Mouse (Mus musculus): ENCODE data around the gene 4921524J17Rik. TPM values are rescaled to one million over a fixed set of nuclear protein-coding genes. Genes with fewer than 3 reads are reported as not detected.

The 4921524J17Rik gene
- total and polyA plus RNA-seq, 2 experiments from 2014 or later: 40.1 to 75.7 TPM

- Histone ChIP-seq H3K27me3 (ENCODE audit: insufficient read depth, low read length) (no peaks in the 10 kb centered on the region), H3K4me2 (ENCODE audit: low read depth) (no peak overlapping the region), H3K9me3 (ENCODE audit: low read length) (no peaks in the 10 kb centered on the region), H3K36me3 (ENCODE audit: insufficient read depth) (no peaks in the 10 kb centered on the region), H3K4me3 (ENCODE audit: low read depth, low read length) (no peak overlapping the region), H3K9ac (no peak overlapping the region), H3K4me1 (ENCODE audit: insufficient read depth) (no peaks in the 10 kb centered on the region), H3K27ac (ENCODE audit: low read depth, low read length) (no peak overlapping the region)
- ATAC-seq (no peak), DNase-seq (no peak)
- TF ChIP-seq CTCF (IDR thresholded peaks at IDR 0.05; ENCODE audit: low read depth): peak; percentile 33
- 88% methylated on average over 4 of the region's 4 CpGs for WGBS
Observed at GRCm38 (mm10) chr8:85398548-85398947, 34.1 kb downstream of the 4921524J17Rik start.

DNA sequence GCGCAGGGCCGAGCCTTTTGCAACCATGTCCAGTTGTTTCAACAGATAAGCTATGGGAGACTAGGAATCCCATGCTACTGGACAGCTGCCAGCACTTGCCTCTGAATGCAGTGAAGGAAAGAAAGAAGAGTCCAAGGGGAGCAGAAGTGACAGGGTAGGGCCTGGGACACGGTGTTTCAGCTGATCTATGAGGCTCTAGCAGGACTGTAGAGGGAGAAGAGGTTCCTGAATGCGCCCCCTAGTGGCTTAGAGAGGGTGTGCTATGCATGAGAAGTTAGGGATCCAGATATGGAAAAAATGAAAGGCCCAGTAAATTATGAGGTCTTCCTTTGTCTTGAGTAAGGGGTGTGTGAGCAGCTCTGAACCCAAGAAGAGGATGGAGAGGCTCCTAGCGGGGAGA lies 35.1 kb downstream of the 4921524J17Rik start:
- no peak overlapping the region for H3K4me2 ChIP-seq (ENCODE audit: low read depth)
- no peak for DNase-seq
- no peak overlapping the region for H3K4me3 ChIP-seq (ENCODE audit: low read depth, low read length)
- ATAC-seq: no peak
- WGBS: 51% methylated on average over 5 of the region's 5 CpGs
- H3K27me3 ChIP-seq (ENCODE audit: insufficient read depth, low read length): no peaks in the 10 kb centered on the region
- TF ChIP-seq CTCF (IDR thresholded peaks at IDR 0.05; ENCODE audit: low read depth): peak; percentile 39
- H3K9ac ChIP-seq: no peak overlapping the region
- H3K4me1 ChIP-seq (ENCODE audit: insufficient read depth): no peaks in the 10 kb centered on the region
- H3K36me3 ChIP-seq (ENCODE audit: insufficient read depth): no peaks in the 10 kb centered on the region
- no peaks in the 10 kb centered on the region for H3K9me3 ChIP-seq (ENCODE audit: low read length)
- no peak overlapping the region for H3K27ac ChIP-seq (ENCODE audit: low read depth, low read length)

DNA sequence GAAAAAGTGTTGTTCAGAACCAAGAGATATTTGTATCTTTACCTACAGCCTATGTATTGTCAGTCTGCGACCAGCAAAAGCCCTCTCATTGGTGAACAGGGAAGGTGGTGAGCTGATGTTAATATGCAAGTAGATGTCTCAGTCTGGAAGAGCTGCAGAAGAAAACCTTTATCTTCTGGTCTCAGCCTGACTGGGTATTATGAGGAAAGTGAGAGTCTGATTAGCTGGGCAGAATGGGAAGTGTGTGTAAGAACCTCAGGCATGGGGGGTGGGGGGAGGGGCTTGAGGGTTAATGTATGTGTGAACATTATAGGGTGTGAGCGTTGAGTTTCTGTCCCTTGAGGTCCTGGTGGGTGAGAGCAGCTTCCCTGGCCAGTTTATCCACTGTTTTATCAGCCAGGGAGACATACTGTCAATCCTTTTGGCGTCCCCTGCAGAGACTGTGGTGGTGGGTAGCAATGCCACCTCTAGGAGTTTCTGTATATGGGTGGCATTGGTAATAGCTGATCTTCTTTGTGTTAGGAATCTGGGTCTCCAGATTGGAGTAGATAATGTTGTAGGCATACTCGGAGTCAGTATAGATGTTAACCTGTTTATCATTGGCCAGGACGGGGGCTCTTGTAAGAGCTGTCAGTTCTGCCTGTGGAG lies 36.1 kb downstream of the 4921524J17Rik start:
- Histone ChIP-seq H3K36me3 (ENCODE audit: insufficient read depth) (no peaks in the 10 kb centered on the region), H3K9me3 (ENCODE audit: low read length) (no peaks in the 10 kb centered on the region), H3K9ac (no peak overlapping the region), H3K4me1 (ENCODE audit: insufficient read depth) (no peaks in the 10 kb centered on the region), H3K4me3 (ENCODE audit: low read depth, low read length) (no peak overlapping the region), H3K4me2 (ENCODE audit: low read depth) (no peak overlapping the region), H3K27ac (ENCODE audit: low read depth, low read length) (no peak overlapping the region), H3K27me3 (ENCODE audit: insufficient read depth, low read length) (no peaks in the 10 kb centered on the region)
- ATAC-seq (no peak), DNase-seq (no peak)
- TF ChIP-seq CTCF (IDR thresholded peaks at IDR 0.05; ENCODE audit: low read depth): no peak
- WGBS: 94% methylated on average over 5 of the region's 5 CpGs

DNA sequence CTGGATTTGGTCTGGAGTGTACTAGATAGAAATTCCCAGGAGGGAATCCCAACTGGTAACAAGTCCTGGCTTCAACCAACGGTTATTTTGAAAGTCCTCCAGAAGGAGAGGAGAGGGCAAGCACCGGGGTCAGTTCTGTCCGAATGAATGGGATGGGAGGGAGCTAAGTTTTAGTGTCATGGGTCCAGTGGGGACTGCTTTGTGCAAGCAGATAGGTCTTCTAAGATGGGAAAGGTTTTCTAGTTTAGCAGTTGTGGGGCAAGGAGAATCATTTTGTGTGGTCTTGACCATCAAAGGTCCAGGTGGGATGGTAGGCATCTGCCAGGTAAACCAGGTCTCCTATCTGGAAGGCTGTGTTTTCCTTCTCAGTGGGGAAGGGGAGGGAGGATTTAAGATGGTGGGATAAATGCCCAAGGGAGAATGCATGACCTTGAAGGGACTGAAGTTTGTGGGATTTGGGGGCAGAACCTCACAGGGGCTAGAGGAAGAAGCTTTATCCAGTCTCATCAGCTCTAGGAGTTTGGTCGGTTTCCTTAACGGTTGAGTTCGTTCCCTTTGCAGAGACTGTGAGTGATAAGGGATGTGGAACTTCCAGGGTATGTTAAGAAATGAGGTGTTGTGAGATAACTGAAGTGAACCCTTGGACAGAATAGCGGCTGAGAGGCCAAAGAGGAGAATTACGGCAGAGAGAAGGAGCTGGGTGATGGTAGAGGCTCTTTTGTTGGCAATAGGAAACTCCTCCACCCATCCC lies 36.8 kb downstream of the 4921524J17Rik start:
- no peak overlapping the region for H3K4me2 ChIP-seq (ENCODE audit: low read depth)
- no peaks in the 10 kb centered on the region for H3K4me1 ChIP-seq (ENCODE audit: insufficient read depth)
- H3K27me3 ChIP-seq (ENCODE audit: insufficient read depth, low read length): no peaks in the 10 kb centered on the region
- H3K9me3 ChIP-seq (ENCODE audit: low read length): no peaks in the 10 kb centered on the region
- no peak overlapping the region for H3K4me3 ChIP-seq (ENCODE audit: low read depth, low read length)
- no peak overlapping the region for H3K27ac ChIP-seq (ENCODE audit: low read depth, low read length)
- H3K36me3 ChIP-seq (ENCODE audit: insufficient read depth): no peaks in the 10 kb centered on the region
- H3K9ac ChIP-seq: no peak overlapping the region
- 87% methylated on average over 8 of the region's 8 CpGs for WGBS
- no peak for ATAC-seq
- DNase-seq: no peak
- no peak for TF ChIP-seq CTCF (IDR thresholded peaks at IDR 0.05; ENCODE audit: low read depth)

DNA sequence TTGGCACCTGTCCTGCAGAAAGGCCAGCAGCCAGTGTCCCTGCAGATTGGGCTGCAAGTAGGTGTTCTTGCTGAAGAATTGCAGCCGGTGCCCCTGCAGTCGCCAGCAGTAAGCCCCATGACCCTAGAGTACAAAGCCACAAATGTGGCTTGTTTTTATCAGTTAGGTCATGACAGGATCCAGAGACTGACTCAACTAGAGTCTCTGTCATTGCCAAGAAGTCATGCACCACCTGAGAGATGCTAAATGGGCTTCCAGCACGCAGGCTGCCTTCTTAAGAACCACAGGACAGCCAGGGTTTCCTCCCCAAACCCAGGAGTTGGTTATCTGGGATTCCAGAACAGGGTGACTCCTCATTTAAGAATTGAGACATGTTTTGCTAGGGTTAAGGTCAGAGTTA lies 37.6 kb downstream of the 4921524J17Rik start:
- no peaks in the 10 kb centered on the region for H3K4me1 ChIP-seq (ENCODE audit: insufficient read depth)
- WGBS: 82% methylated on average over 3 of the region's 3 CpGs
- DNase-seq: no peak
- H3K4me3 ChIP-seq (ENCODE audit: low read depth, low read length): no peak overlapping the region
- H3K36me3 ChIP-seq (ENCODE audit: insufficient read depth): no peaks in the 10 kb centered on the region
- no peak for TF ChIP-seq CTCF (IDR thresholded peaks at IDR 0.05; ENCODE audit: low read depth)
- no peaks in the 10 kb centered on the region for H3K27me3 ChIP-seq (ENCODE audit: insufficient read depth, low read length)
- ATAC-seq: no peak
- no peak overlapping the region for H3K9ac ChIP-seq
- H3K9me3 ChIP-seq (ENCODE audit: low read length): no peaks in the 10 kb centered on the region
- no peak overlapping the region for H3K4me2 ChIP-seq (ENCODE audit: low read depth)
- no peak overlapping the region for H3K27ac ChIP-seq (ENCODE audit: low read depth, low read length)

GRCm38 (mm10) chr8:85393199-85393598 lies 39.4 kb downstream of the 4921524J17Rik start:
- TF ChIP-seq CTCF (IDR thresholded peaks at IDR 0.05; ENCODE audit: low read depth): no peak
- Histone ChIP-seq H3K4me3 (ENCODE audit: low read depth, low read length) (no peak overlapping the region), H3K27me3 (ENCODE audit: insufficient read depth, low read length) (no peaks in the 10 kb centered on the region), H3K4me1 (ENCODE audit: insufficient read depth) (no peaks in the 10 kb centered on the region), H3K36me3 (ENCODE audit: insufficient read depth) (no peaks in the 10 kb centered on the region), H3K4me2 (ENCODE audit: low read depth) (no peak overlapping the region), H3K27ac (ENCODE audit: low read depth, low read length) (no peak overlapping the region), H3K9me3 (ENCODE audit: low read length) (no peaks in the 10 kb centered on the region), H3K9ac (no peak overlapping the region)
- 93% methylated on average over 6 of the region's 6 CpGs for WGBS
- DNase-seq: no peak
- no peak for ATAC-seq

GRCm38 (mm10) chr8:85391438-85391837 lies 41.2 kb downstream of the 4921524J17Rik start:
- Histone ChIP-seq H3K27me3 (ENCODE audit: insufficient read depth, low read length) (no peaks in the 10 kb centered on the region), H3K27ac (ENCODE audit: low read depth, low read length) (no peak overlapping the region), H3K9ac (no peak overlapping the region), H3K4me2 (ENCODE audit: low read depth) (no peak overlapping the region), H3K4me1 (ENCODE audit: insufficient read depth) (no peaks in the 10 kb centered on the region), H3K4me3 (ENCODE audit: low read depth, low read length) (no peak overlapping the region), H3K36me3 (ENCODE audit: insufficient read depth) (no peaks in the 10 kb centered on the region), H3K9me3 (ENCODE audit: low read length) (no peaks in the 10 kb centered on the region)
- no peak for ATAC-seq
- WGBS: 88% methylated on average over 1 of the region's 1 CpGs
- DNase-seq: no peak
- no peak for TF ChIP-seq CTCF (IDR thresholded peaks at IDR 0.05; ENCODE audit: low read depth)

Data from forebrain, postnatal 0 days (tissue).